Mouse (Mus musculus) 416B (cell line): Measurements from ENCODE around the gene Coa4.

Source experiments
- DNase-seq: peaks from one replicate; pipeline ENCODE4 v3.0.0; 2011; ENCODE audit warnings: low read depth

The Coa4 gene

DNA sequence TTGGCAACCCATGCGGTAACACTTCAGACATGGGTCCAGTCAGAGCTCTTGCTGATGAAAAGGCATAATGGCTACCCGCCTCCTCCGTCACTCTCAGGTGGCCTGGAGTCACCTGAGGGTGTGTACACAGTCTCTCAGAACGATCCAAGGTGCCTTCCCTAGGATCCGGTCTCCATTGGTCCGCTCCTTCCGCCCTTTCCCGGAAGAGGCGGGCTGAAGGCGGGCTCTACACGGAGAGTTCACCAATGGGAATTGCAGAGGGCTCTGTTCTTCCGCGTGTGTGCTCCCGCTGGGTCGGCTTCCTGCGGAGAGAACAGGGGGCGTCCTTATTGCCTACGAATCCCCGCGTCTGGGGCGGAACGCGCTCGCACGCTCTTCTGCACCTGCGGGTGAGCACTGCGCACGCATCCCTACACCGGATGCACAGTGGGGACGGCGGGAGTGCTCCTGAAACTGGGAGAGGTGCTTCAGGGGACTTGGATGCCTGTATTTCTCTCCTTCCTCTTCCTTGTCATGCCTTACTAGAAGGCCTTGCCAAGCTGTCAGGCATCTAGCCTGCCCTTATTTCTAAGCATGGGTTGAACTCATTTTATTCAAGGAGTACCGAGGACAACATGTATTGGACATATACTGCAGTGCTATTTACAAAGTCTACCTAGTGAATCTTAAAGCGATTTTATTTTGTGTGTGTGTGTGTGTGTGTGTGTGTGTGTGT, at the start of gene Coa4:
Coa4 (plus strand) TSS at position 268 of the 715 bp plus-strand sequence.
- DNase-seq = peak; percentile 95

DNA sequence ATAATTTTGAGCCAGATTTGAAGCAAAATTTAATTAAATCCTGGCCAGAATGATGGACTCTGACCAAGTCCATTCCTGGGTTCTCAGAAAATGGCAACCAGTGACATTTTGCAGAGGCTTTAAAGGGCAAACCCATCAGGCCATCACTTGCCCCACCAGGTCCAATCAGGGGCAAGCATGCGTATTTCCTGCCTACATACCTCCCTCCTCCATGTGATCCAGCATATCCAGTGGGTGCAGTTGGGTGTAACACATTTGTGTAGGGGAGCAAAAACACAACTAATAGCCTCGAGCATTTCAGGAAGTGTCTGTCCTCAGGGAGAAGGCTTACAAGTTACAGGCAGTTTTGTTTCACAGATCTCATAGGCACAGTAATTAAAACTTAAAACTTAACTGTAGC, 49.6 kb upstream of the Coa4 start:
- DNase-seq = no peak

DNA sequence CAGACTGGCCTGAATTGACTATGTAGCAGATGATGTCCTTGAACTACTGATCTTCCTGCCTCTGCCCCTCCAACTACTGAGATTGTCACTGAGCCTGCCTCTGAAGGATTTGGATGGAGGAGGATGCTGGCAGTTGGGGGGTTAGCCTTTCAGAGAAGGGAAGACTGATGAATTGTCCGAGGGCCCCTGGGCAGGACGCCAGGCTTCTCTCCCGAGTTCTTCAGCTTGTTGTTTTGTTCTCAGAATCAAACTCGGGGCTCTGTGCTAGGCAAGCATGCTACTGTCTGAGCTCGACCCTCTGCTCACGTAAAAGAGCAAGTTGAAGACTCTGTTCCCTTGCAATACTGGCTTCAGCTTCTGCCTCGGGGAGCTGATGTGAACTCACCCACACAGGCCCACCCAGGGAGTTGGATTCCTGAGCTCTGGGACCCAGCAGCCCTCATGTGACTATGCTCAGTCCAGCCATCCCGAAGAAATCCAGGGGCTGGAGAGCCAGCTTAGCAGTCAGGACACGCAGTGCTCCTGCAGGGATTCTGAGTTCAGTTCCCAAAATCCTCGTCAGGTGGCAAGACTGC, 48.3 kb upstream of the Coa4 start:
- DNase-seq = no peak

DNA sequence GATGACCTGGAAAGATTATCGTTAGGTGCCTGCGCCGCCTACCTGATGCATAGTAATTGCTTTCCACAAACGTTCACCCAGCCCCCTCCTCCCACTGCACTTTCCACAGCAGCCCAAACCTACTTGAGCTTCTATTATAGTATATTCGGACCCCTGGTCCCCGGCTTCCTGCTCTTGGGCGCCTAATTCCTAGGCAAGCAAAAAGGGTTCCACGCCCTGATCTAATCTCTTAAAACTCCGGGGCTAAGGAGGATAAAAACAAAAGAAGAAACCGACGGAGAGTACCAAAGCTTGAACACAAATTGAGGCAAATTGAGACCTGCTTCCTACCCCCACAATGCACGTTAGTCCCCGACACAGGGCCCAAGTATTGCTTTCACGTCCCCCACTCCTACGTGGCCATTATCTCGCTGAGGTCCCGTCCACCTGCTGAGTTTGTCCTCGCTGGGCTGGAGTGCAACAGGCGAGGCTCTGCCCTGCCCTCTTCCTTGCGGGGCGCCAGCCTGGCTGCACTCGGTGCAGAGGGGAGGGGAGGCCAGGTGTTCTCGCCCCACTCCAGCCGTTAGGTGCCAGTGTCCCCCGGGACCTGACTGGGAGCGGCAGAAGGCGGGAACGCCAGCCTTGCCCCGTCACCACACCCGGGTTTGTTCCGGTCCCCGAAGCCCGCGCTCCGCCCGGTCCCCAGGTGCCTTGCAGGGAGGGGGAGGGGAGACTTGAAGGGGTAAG, 44.3 kb upstream of the Coa4 start:
- peak; percentile 70 for DNase-seq

DNA sequence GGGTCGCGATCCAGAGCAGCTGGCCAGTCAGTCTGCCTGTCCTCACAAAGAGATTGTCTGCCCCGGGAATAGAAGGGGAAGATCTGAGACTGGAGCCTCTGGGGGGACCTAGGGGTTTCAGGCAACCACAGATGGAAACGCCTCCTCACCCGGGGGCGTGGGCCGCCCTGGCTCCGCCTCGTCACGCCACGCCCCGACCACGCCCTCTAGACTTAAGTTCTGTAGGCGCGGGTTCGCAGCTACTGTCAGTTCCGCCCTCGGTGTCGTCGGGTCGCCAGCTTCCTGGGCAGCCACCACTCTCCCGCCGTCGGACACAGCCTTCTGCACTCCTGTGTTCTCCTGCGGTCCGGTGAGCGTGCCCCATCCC, 43.8 kb upstream of the Coa4 start, which contains the start of gene Ucp2:
Ucp2 (plus strand) TSS at position 221 of the 367 bp plus-strand sequence.
- peak; percentile 96 for DNase-seq

DNA sequence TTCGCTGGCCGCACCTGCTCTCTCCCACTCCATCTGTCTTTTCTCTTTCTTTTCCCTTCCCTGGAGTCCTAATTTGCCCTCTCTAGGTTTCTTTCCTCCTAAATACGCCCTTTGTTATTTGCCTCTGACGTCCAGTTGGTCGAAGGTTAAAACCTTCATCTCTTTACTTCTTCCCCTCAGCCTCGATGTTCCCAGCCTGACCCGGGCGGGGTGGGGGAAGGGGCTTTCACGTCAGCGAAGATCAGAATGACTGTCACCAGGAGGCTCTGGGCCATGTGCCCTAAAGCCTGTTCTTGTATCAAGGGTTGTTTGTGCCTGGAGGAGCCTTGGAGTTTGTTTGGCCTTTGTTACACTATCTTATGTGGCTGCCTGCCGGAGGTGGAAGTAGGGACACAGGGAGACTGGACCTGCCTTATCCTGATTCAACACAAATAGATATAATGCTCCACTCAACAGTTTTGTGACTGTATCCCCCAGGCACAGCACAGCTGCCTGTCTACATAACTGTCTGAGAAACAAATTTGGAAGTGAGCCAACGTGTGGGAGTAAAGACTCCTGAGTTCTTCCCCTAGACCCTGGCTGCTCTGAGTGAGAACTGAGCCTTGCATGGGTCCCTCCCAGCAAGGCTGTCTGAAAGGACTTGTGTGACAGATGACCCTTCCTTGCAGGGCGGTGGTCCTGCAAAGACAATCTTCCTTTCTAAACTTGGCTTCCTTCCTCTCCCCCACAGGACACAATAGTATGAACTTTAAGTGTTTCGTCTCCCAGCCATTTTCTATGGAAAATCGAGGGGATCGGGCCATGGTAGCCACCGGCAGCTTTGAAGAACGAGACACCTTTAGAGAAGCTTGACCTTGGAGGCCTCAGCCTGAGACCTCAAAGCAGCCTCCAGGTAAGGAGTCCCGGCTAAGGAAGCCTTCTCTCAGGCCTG, 43.1 kb upstream of the Coa4 start:
- DNase-seq = peak; percentile 67

DNA sequence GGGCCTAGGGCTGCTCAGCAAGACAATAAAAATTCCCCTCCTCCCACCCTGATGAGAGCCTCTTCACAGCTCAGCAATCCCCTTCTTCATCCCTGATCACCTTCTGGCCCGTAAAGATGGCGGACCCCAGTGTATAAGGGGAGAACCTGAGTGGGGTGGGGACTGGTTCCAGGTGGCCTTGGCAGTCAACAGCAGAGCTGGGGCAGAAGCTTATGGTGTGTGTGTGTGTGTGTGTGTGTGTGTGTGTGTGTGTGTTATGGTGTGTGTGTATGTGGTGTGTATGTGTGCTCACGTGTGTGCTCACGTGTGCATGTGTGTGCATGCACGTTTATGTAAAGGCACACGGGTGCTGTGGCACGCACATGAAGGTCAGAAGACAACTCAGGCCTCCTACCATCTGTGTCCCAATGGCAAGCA, 42.4 kb upstream of the Coa4 start:
- DNase-seq = no peak

DNA sequence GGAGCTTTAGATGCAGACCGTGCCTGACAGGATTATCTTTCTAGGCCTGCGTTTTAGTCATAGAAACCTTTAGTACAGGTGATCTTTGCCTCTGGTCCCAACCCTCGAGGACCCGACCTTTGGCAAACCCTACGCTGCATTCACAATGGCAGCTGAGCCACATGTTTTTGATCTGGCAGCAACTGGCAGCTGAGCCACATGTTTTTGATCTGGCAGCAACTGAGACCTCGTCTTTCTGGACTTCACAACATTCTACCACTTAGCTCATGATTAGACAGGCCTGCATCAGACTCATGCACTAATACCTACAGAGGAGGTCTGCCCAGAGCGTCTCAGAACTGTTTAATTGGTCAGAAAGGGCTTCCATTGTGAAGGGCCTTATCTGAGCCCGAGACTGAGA, 41.8 kb upstream of the Coa4 start:
- no peak for DNase-seq

DNA sequence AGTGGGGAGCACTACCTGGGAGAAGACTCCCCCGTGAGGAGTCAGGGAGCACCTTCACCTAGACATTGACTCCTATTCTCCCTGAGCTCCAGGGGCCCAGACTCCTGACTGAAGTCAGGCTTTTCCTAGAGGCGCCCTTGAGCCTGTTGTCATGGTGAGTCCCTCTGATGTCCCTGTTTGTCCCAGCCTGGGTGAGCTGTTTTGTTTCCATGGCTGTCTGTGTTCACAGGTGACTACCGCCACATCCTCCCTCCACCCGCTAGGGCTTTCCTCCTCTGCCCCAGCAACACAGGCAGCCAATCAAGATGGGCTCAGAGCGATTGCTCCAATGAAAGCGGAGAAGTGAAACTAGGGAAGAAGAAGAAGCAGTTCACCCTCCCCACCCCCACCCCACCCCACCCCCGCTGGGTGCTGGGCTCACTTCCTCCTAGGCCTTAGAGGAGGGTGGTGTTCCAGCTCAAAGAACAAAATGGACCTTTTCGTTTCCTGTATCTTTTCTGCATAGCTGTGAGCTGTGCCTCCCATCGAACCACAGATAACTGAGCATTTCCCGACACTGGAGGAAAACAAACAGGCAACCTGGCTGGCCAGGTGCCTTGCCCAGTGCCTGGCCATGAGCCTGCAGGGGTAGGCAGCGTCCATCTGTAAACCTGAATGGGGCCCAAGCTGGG, 41.2 kb upstream of the Coa4 start:
- peak; percentile 62 for DNase-seq

DNA sequence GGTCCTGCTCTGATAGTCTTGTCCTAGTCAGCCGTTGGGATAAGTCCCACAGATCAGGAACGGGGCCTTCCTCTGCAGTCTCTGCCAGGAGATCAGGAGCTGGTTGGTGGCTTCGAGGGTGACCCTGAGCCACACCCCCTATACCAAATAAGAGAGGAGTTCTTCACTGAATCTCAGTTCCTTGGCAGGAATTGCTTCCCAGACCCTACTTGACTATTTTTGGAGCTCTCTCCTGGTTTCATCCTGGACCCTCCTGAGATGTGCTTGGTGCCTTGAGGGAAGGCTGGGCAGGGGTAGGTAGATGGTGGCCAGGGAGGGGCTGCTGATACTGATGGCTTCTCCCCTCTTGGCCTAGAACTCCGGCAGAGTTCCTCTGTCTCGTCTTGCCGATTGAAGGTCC, 40.5 kb upstream of the Coa4 start:
- DNase-seq = no peak

DNA sequence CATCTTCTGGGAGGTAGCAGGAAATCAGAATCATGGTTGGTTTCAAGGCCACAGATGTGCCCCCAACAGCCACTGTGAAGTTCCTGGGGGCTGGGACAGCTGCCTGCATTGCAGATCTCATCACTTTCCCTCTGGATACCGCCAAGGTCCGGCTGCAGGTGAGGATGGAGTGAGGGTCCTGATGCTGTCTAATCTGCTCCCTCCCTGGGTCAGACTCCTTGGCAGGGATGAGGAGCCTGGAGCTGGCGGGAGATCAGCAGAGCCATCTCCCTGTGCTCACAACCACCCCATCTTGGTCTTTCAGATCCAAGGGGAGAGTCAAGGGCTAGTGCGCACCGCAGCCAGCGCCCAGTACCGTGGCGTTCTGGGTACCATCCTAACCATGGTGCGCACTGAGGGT, 40.1 kb upstream of the Coa4 start:
- DNase-seq = no peak

DNA sequence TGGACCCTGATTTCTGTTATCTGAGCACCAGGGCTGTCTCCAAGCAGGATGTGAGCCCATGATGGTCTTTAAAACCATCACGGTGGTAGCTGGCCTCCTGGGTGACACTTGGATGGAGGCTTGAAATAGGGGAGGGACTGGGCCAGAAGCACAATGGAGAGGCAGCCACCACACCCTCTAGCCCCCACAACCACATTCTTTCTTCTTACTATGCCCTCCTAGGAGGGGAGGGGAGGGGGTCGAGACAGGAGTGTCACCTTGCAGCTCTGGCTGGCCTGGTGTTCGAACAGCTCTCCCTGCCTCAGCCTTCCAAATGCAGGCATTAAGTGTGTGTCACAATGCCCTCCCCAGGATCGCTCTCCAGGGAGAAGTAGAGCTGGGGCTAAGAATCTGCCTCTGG, 39.5 kb upstream of the Coa4 start:
- no peak for DNase-seq

DNA sequence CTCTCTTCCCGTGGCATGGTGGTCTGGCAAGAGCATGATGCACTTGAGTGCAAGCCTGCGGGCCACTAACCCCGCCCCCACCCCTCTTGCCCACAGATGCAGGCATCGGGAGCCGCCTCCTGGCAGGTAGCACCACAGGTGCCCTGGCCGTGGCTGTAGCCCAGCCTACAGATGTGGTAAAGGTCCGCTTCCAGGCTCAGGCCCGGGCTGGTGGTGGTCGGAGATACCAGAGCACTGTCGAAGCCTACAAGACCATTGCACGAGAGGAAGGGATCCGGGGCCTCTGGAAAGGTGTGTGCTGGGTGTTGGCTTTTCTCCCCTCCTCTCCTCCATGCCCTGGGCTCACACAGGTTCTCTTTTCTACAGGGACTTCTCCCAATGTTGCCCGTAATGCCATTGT, 38.9 kb upstream of the Coa4 start:
- no peak for DNase-seq

DNA sequence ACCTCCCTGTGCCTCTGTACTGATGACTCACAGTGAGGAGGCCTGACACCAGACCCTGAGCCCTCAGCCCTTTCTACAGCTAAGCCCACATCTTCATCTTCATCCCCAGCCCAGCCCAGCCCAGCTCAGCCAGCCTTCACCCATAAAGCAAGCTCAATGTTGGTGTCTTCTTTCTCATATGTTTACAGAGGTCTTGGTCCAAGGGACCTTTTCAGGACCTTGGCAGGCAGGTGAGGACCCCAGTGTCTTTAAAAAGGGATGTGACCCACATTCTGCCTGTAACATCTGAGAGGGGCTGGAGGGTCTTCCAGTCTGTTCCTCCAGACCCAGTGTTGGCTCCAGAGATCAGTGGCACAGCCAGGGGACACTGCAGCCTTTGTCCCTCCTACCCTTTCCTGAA, 37.4 kb upstream of the Coa4 start:
- no peak for DNase-seq

DNA sequence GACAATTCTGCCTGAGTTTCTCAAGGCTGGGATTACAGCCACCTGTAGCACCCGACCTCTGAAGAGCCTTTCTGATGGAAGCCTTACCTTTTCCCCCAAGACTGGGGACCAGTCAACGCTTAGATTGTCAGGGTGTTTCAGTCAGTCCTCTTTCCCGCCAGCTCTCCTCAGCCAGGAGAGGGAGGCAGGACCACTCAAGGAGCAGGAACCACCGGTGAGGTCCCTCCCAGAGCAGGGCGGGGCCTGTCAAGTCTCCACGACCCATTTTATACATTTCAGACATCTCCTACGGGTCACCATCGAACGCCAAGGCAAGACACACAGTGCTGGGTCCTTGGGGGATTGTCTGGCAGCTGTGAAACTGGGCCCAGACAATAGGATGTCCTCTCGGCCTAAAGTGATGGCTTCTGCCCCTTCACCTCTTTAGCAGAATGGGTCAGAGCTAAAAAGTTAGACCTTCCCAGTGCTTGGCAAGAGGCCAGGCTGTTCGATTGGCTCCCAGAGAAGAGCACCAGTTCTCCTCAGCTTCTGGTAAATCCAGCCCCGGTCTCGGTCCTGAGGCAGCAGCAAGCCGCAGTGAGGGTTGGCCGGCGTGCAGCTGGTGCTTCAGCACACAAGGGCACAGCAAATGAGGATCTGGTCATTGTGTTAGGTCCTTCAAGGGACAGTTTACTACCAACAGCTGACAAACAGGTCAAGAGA, 36.4 kb upstream of the Coa4 start:
- no peak for DNase-seq

DNA sequence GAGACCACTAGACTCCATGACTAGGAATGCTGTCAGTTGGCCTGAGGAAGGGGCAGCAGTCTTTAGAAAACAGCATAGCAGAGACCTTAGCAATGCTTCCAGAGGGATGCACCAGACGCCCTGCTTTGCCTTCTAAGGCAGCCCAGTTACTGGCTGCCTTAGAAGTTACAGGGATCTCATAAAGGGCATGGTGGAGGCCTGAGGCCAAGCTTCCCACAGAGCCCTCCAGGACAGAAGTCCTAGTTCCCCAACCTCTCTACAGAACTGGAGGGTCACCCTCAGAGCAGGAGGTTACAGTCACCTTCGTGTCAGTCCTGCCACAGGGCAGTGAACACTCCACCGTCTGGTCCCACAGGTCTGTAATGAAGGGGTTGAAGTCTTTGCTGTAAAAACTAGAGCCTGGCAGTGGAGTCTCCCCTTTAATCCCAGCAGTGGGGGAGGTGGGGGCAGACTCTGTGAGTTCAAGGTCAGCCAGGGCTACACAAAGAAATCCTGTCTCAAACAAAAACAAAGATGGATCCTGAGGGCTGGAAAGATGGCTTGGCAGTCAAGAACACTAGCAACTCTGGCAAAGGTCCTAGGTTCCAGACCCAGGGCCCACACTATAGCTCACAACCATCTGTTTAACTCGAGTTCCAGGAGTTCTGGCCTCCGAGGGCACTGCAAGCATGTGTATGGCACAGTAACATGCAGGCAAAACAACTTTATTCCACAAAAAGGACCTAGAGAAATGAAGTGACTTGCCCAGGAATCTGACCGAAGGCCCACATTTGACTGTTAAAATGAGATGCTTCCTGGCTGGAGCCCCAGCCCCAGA, 35.6 kb upstream of the Coa4 start:
- DNase-seq = no peak

DNA sequence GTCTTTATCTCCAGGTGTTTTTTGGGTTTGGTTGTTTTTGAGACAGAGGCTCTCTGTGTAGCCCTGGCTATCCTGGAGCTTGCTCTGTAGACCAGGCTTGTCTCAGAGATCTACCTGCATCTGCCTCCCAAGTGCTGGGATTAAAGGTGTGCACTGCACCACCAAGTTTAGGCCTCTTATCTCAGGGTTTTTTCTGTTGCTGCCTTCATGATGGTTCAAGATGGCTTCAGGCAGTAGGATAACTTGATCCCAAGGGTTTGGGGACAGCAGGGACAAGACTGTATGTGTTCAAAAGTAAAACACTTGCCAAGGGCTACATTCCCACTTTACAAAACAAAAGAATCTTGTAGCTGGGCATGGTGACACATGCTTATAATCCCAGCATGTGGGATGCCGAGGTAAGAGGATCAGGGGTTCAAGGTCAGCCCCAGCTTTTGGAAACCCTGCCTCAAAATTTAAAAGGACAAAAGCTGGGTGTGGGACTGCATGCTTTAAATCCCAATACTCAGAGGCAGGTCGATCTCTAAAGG, 35.0 kb upstream of the Coa4 start:
- no peak for DNase-seq

DNA sequence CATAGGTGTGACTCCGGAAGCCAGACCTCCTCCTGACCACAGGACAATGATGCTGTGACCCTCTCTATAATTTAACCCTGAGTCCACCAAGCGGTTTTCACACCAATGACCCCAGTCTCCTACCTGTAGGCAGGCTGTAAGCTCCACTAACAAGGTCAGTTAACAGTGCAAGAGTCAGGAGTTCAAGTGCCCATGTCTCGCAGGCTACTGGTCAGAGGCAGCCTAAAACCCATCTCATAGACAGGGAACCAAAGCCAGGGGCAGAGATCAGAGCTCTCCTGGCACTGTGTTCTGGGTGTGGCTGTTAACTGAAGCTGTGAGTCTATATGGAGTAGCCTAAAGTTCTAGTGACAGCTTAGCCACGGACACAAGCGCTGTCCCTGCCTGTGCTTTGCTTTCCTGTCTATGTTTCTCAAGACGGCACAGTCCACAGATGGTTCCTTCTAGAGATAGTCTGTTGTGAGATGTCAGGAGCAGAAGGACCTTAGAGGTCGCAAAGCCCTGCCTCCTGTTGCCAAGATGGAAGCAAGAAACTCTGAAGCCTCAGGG, 34.4 kb upstream of the Coa4 start:
- no peak for DNase-seq

DNA sequence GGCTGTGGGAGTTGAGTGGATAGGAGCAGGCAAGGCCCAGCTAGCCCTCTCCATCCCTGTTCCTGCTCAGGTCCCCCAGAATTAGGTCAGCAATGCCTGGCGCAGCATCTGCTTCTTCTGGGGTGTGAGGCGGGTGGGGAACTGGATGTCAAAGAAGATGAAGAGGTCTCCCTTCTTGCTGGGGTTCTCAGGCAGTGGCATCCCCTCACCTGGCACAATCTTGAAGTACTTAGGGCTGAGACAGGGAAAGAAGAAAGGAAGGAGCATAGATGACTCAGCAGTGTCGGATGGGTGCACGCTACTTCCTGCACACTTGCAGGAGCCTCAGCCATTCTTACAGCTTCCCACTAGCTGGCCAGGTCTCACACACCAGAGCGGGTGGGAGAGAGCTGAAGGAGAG, 33.8 kb upstream of the Coa4 start:
- DNase-seq = peak; percentile 42
